Mouse (Mus musculus) embryo, embryonic 10 days (tissue): Measurements from ENCODE around the gene Arhgap45.

ENCODE experiments used
- DNase-seq: peaks from one replicate; pipeline ENCODE4 v3.0.0-alpha.2; 2015; ENCODE audit warnings: low spot score

Gene Arhgap45

GRCm38 (mm10) chr10:79986963-79987362 is 29.5 kb upstream of the Arhgap45 start:
- DNase-seq = peak; percentile 88

GRCm38 (mm10) chr10:79987771-79988505 is 28.5 kb upstream of the Arhgap45 start:
- no peak for DNase-seq

- peak; percentile 80 for DNase-seq
Observed at GRCm38 (mm10) chr10:79988506-79989271, 27.8 kb upstream of the Arhgap45 start, which contains the start of gene Cnn2. TSS of gene Cnn2 (plus strand) at chr10:79988584.

- no peak for DNase-seq
Observed at GRCm38 (mm10) chr10:79989272-79989786, 27.1 kb upstream of the Arhgap45 start.

GRCm38 (mm10) chr10:79989870-79990269 is 26.6 kb upstream of the Arhgap45 start:
- peak; percentile 77 for DNase-seq

- DNase-seq = no peak
Observed at GRCm38 (mm10) chr10:79991099-79991498, 25.4 kb upstream of the Arhgap45 start.

- no peak for DNase-seq
Observed at GRCm38 (mm10) chr10:79991548-79991947, 24.9 kb upstream of the Arhgap45 start.

GRCm38 (mm10) chr10:79994397-79995115 is 21.9 kb upstream of the Arhgap45 start:
- no peak for DNase-seq

- no peak for DNase-seq
Observed at GRCm38 (mm10) chr10:79995636-79996035, 20.8 kb upstream of the Arhgap45 start.

- peak; percentile 93 for DNase-seq
Observed at GRCm38 (mm10) chr10:79996272-79997033, 20.0 kb upstream of the Arhgap45 start, which contains the start of gene Abca7. TSS of gene Abca7 (plus strand) at chr10:79996494.

- peak; percentile 95 for DNase-seq
Observed at GRCm38 (mm10) chr10:79997034-79997760, 19.3 kb upstream of the Arhgap45 start.

- no peak for DNase-seq
Observed at GRCm38 (mm10) chr10:79997819-79998218, 18.6 kb upstream of the Arhgap45 start.

GRCm38 (mm10) chr10:80001945-80002344 is 14.5 kb upstream of the Arhgap45 start:
- no peak for DNase-seq

- no peak for DNase-seq
Observed at GRCm38 (mm10) chr10:80002829-80003228, 13.6 kb upstream of the Arhgap45 start.

- no peak for DNase-seq
Observed at GRCm38 (mm10) chr10:80003374-80004232, 12.8 kb upstream of the Arhgap45 start.

- DNase-seq = no peak
Observed at GRCm38 (mm10) chr10:80004233-80004705, 12.2 kb upstream of the Arhgap45 start.

- no peak for DNase-seq
Observed at GRCm38 (mm10) chr10:80011740-80012139, 4.7 kb upstream of the Arhgap45 start.

- no peak for DNase-seq
Observed at GRCm38 (mm10) chr10:80013609-80014008, 2.8 kb upstream of the Arhgap45 start.

GRCm38 (mm10) chr10:80014484-80015290 is 1.8 kb upstream of the Arhgap45 start:
- DNase-seq = no peak
